Mouse (Mus musculus): ENCODE data around the gene Mfsd12. TPM values are rescaled to one million over a fixed set of nuclear protein-coding genes. Genes with fewer than 3 reads are reported as not detected.
A peak's percentile ranks its signal among the peaks of the same experiment; 100 is the strongest.

Gene Mfsd12
- polyA plus RNA-seq (2012; ENCODE audit: insufficient read depth, low replicate concordance): 20.2 and 44.1 TPM in 2 replicates

- H3K9me3 ChIP-seq: no peaks in the 10 kb centered on the region
- TF ChIP-seq GATA1 (IDR thresholded peaks at IDR 0.05; ENCODE audit: borderline replicate concordance, low read length): no peak
- no peak for TF ChIP-seq FLI1 (IDR thresholded peaks at IDR 0.05; ENCODE audit: low read length)
- peaks cover 78% of the 10 kb centered on the region for H3K4me1 ChIP-seq
- peak within 1 kb of the TSS; percentile 100 for H3K4me3 ChIP-seq (replicated peaks)
- H3K36me3 ChIP-seq (replicated peaks; ENCODE audit: low read length): peaks cover 34% of the 10 kb centered on the region
- H3K27me3 ChIP-seq (replicated peaks): no peaks in the 10 kb centered on the region
These were observed at the start of gene Mfsd12 for GRCm38 (mm10) chr10:81356991-81357844. Gene Mfsd12, plus strand, starts transcription at chr10:81357491.

- Histone ChIP-seq H3K4me3 (replicated peaks) (no peak overlapping the region), H3K9me3 (no peaks in the 10 kb centered on the region), H3K4me1 (peaks cover 64% of the 10 kb centered on the region), H3K36me3 (replicated peaks; ENCODE audit: low read length) (peaks cover 97% of the 10 kb centered on the region), H3K27me3 (replicated peaks) (no peaks in the 10 kb centered on the region)
- TF ChIP-seq FLI1 (IDR thresholded peaks at IDR 0.05; ENCODE audit: low read length) (no peak), GATA1 (IDR thresholded peaks at IDR 0.05; ENCODE audit: borderline replicate concordance, low read length) (no peak)
These were observed 47.7 kb upstream of the Mfsd12 start for GRCm38 (mm10) chr10:81309571-81309970.

GRCm38 (mm10) chr10:81313581-81313980, 43.7 kb upstream of the Mfsd12 start:
- Histone ChIP-seq H3K4me1 (peaks cover 74% of the 10 kb centered on the region), H3K27me3 (replicated peaks) (no peaks in the 10 kb centered on the region), H3K36me3 (replicated peaks; ENCODE audit: low read length) (peaks cover 100% of the 10 kb centered on the region), H3K9me3 (no peaks in the 10 kb centered on the region), H3K4me3 (replicated peaks) (no peak overlapping the region)
- TF ChIP-seq FLI1 (IDR thresholded peaks at IDR 0.05; ENCODE audit: low read length): no peak
- TF ChIP-seq GATA1 (IDR thresholded peaks at IDR 0.05; ENCODE audit: borderline replicate concordance, low read length): no peak

- TF ChIP-seq GATA1 (IDR thresholded peaks at IDR 0.05; ENCODE audit: borderline replicate concordance, low read length) (no peak), FLI1 (IDR thresholded peaks at IDR 0.05; ENCODE audit: low read length) (no peak)
- H3K4me3 ChIP-seq (replicated peaks): no peak overlapping the region
- no peaks in the 10 kb centered on the region for H3K27me3 ChIP-seq (replicated peaks)
- no peaks in the 10 kb centered on the region for H3K9me3 ChIP-seq
- peaks cover 100% of the 10 kb centered on the region for H3K36me3 ChIP-seq (replicated peaks; ENCODE audit: low read length)
- H3K4me1 ChIP-seq: peaks cover 75% of the 10 kb centered on the region
These were observed 43.1 kb upstream of the Mfsd12 start for GRCm38 (mm10) chr10:81314201-81314600.

- peaks cover 86% of the 10 kb centered on the region for H3K36me3 ChIP-seq (replicated peaks; ENCODE audit: low read length)
- H3K27me3 ChIP-seq (replicated peaks): no peaks in the 10 kb centered on the region
- H3K4me3 ChIP-seq (replicated peaks): no peak overlapping the region
- H3K4me1 ChIP-seq: peaks cover 75% of the 10 kb centered on the region
- TF ChIP-seq GATA1 (IDR thresholded peaks at IDR 0.05; ENCODE audit: borderline replicate concordance, low read length) (no peak), FLI1 (IDR thresholded peaks at IDR 0.05; ENCODE audit: low read length) (no peak)
- H3K9me3 ChIP-seq: no peaks in the 10 kb centered on the region
These were observed 41.7 kb upstream of the Mfsd12 start for GRCm38 (mm10) chr10:81315587-81315986.

GRCm38 (mm10) chr10:81316338-81317060, 40.8 kb upstream of the Mfsd12 start:
- TF ChIP-seq GATA1 (IDR thresholded peaks at IDR 0.05; ENCODE audit: borderline replicate concordance, low read length): no peak
- TF ChIP-seq FLI1 (IDR thresholded peaks at IDR 0.05; ENCODE audit: low read length): no peak
- Histone ChIP-seq H3K4me3 (replicated peaks) (no peak overlapping the region), H3K9me3 (no peaks in the 10 kb centered on the region), H3K27me3 (replicated peaks) (no peaks in the 10 kb centered on the region), H3K4me1 (peaks cover 76% of the 10 kb centered on the region), H3K36me3 (replicated peaks; ENCODE audit: low read length) (peaks cover 77% of the 10 kb centered on the region)

GRCm38 (mm10) chr10:81317273-81317672, 40.0 kb upstream of the Mfsd12 start:
- Histone ChIP-seq H3K4me1 (peaks cover 80% of the 10 kb centered on the region), H3K27me3 (replicated peaks) (no peaks in the 10 kb centered on the region), H3K9me3 (no peaks in the 10 kb centered on the region), H3K36me3 (replicated peaks; ENCODE audit: low read length) (peaks cover 72% of the 10 kb centered on the region), H3K4me3 (replicated peaks) (no peak overlapping the region)
- TF ChIP-seq FLI1 (IDR thresholded peaks at IDR 0.05; ENCODE audit: low read length) (no peak), GATA1 (IDR thresholded peaks at IDR 0.05; ENCODE audit: borderline replicate concordance, low read length) (no peak)

GRCm38 (mm10) chr10:81318589-81319329, 38.5 kb upstream of the Mfsd12 start:
- Histone ChIP-seq H3K9me3 (no peaks in the 10 kb centered on the region), H3K4me1 (peaks cover 83% of the 10 kb centered on the region), H3K27me3 (replicated peaks) (no peaks in the 10 kb centered on the region), H3K4me3 (replicated peaks) (peak overlapping the region; percentile 98), H3K36me3 (replicated peaks; ENCODE audit: low read length) (peaks cover 72% of the 10 kb centered on the region)
- TF ChIP-seq GATA1 (IDR thresholded peaks at IDR 0.05; ENCODE audit: borderline replicate concordance, low read length) (no peak), FLI1 (IDR thresholded peaks at IDR 0.05; ENCODE audit: low read length) (no peak)

- no peak for TF ChIP-seq FLI1 (IDR thresholded peaks at IDR 0.05; ENCODE audit: low read length)
- peaks cover 72% of the 10 kb centered on the region for H3K36me3 ChIP-seq (replicated peaks; ENCODE audit: low read length)
- H3K9me3 ChIP-seq: no peaks in the 10 kb centered on the region
- peaks cover 85% of the 10 kb centered on the region for H3K4me1 ChIP-seq
- peak overlapping the region; percentile 98 for H3K4me3 ChIP-seq (replicated peaks)
- H3K27me3 ChIP-seq (replicated peaks): no peaks in the 10 kb centered on the region
These were observed 38.0 kb upstream of the Mfsd12 start for GRCm38 (mm10) chr10:81319330-81319699.
